Mouse (Mus musculus) right cerebral cortex, adult 18-20 months (tissue): Measurements from ENCODE around the gene Slk.
A peak's percentile ranks its signal among the peaks of the same experiment; 100 is the strongest.

Experiments
- DNase-seq: peaks from one replicate; pipeline ENCODE4 v3.0.0; 2022; ENCODE audit warnings: mixed read lengths

The Slk gene

GRCm38 (mm10) chr19:47653173-47653572, 73.7 kb downstream of the Slk start:
- no peak for DNase-seq

GRCm38 (mm10) chr19:47654896-47655295, 75.4 kb downstream of the Slk start:
- DNase-seq, result no peak

- DNase-seq, result peak; percentile 68
These were observed 79.5 kb downstream of the Slk start for GRCm38 (mm10) chr19:47658914-47659535.

DNA sequence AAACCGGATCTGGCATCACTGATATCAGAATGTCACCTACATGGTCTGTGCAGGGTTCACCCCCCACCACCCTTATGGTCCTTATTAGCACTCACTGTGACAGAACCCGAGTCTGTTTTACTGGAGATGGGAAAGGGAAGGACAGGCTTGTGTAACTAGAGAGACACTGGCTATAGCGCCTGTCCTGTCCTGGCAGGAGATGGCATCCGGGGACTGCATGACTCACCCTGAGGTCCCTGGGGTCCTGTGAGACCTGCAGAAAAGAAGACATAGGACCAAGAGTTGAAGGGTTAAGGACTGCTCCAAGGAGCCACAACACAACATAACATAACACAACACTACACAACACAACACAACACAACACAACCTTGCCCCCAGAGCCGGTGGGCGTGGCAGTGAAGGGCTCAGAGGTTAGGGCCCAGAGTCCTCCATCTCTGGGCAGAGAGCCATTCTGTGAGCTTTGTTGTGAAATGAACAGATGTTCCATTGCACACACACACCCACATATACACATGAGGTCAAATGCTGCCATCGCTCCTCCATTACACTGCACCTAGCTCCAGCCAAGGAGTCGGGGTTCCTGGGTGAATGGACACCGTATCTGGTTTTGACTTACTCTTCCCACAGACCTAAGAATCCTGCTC, 80.4 kb downstream of the Slk start:
- no peak for DNase-seq

DNA sequence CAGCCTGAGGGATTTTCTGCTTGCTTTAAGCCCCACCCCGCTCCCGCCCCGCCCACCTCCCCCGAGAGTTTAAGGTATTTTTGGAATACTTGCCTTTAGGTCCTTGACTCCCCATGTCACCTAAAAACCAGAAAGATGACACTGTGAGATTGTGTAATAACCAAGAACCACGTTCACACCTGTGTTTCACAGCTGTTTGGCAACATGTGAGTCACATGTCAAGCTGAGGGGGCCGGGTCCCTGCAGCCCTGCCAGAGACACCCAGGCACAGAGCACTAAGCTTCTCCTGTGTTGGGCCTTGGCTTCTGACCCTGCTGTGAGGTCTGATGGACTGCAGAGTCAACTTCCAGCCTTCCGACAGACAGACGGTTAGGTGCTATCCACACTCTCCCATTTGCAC, 88.1 kb downstream of the Slk start:
- no peak for DNase-seq

DNA sequence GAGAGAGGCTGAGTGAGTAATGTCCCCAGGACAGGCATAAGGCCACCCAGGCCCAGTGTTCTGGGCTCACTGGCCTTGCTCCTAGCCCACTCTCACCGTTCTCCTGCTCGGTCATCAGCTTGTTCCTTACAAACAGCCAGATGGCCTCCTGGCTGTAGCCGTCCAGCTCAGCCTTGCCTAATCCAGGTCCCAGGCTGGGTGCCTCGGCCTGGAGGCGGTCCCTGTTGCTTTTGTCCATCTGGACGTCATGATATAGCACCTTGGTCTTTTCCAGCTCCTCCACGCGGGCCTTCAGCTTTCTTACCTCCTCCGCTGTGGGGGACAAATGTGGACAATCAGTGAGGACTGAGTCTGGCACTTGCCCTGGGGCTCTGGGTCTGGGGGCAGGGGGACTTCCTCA, 88.9 kb downstream of the Slk start:
- DNase-seq, result no peak

DNA sequence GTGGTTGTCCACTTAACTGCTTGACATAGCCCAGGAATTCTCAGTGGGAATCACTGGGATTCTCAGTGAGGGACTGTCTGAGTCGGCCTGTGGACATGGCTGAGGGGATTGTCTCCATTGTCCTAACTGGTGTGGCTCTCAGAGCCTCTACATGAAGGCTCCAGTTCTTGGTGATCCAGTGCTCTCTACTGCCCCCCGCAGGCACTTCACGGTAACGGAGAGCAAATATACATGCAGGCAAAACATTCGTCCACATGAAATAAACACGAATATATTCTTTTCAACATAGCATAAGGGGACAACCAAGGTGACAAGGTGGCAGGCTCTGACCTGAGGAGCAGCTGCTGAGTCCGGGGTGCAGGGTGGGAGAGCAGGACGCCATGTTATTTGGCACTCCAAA, 94.9 kb downstream of the Slk start:
- DNase-seq, result no peak

- DNase-seq, result peak; percentile 80
These were observed 99.2 kb downstream of the Slk start for GRCm38 (mm10) chr19:47678675-47679074.

GRCm38 (mm10) chr19:47689592-47689991, 110.1 kb downstream of the Slk start:
- DNase-seq, result no peak

- DNase-seq, result no peak
These were observed 112.5 kb downstream of the Slk start, which contains the start of gene Col17a1 for GRCm38 (mm10) chr19:47691994-47692393. TSS of gene Col17a1 (minus strand) at chr19:47692094.
